Mouse (Mus musculus): Measurements from ENCODE around the gene Ankrd1. TPM values are rescaled to one million over a fixed set of nuclear protein-coding genes. Genes with fewer than 3 reads are reported as not detected.

The Ankrd1 gene
- polyA plus RNA-seq (2016; fragmentation: Nextera tagmentation; extraction: Ambion mirVana), result 0.51 TPM in 1 of 2 replicates, not detected in the other

- peaks cover 5% of the 10 kb centered on the region; the same call in 1 of the 2 replicates for H3K9me3 ChIP-seq
- 87% methylated on average over 14 of the region's 14 CpGs for WGBS
- no peak within 1 kb of the TSS for H3K27ac ChIP-seq
- H3K36me3 ChIP-seq, result no peaks in the 10 kb centered on the region
- no peak for DNase-seq (ENCODE audit: low spot score)
- no peaks in the 10 kb centered on the region for H3K4me1 ChIP-seq (replicated peaks)
- H3K4me3 ChIP-seq, result no peak within 1 kb of the TSS
- H3K27me3 ChIP-seq (ENCODE audit: insufficient read depth, poor library complexity, severe bottlenecking), result no peaks in the 10 kb centered on the region
Observed at GRCm38 (mm10) chr19:36119783-36120471, at the start of gene Ankrd1. Gene Ankrd1, minus strand, starts transcription at chr19:36120099.

- Histone ChIP-seq H3K36me3 (no peaks in the 10 kb centered on the region), H3K27ac (no peak overlapping the region)
- WGBS, result 80% methylated on average over 2 of the region's 2 CpGs
Observed at GRCm38 (mm10) chr19:36169101-36169500, 49.2 kb upstream of the Ankrd1 start.

GRCm38 (mm10) chr19:36168121-36168520 lies 48.2 kb upstream of the Ankrd1 start:
- 86% methylated on average over 4 of the region's 4 CpGs for WGBS
- no peaks in the 10 kb centered on the region for H3K36me3 ChIP-seq
- no peaks in the 10 kb centered on the region for H3K4me1 ChIP-seq (replicated peaks)
- H3K4me3 ChIP-seq, result no peak overlapping the region
- no peak for DNase-seq (ENCODE audit: low spot score)
- no peaks in the 10 kb centered on the region for H3K27me3 ChIP-seq (ENCODE audit: insufficient read depth, poor library complexity, severe bottlenecking)
- H3K27ac ChIP-seq, result no peak overlapping the region
- no peaks in the 10 kb centered on the region for H3K9me3 ChIP-seq

More at GRCm38 (mm10) chr19:36169101-36169500, 49.2 kb upstream of the Ankrd1 start:
- Histone ChIP-seq H3K4me3 (no peak overlapping the region), H3K9me3 (no peaks in the 10 kb centered on the region), H3K27me3 (ENCODE audit: insufficient read depth, poor library complexity, severe bottlenecking) (no peaks in the 10 kb centered on the region), H3K4me1 (replicated peaks) (no peaks in the 10 kb centered on the region)
- no peak for DNase-seq (ENCODE audit: low spot score)

- Histone ChIP-seq H3K9me3 (no peaks in the 10 kb centered on the region), H3K36me3 (no peaks in the 10 kb centered on the region), H3K27me3 (ENCODE audit: insufficient read depth, poor library complexity, severe bottlenecking) (no peaks in the 10 kb centered on the region), H3K4me1 (replicated peaks) (no peaks in the 10 kb centered on the region), H3K4me3 (no peak overlapping the region), H3K27ac (no peak overlapping the region)
- DNase-seq (ENCODE audit: low spot score), result no peak
- 85% methylated on average over 6 of the region's 6 CpGs for WGBS
Observed at GRCm38 (mm10) chr19:36167291-36167896, 47.5 kb upstream of the Ankrd1 start.

- WGBS, result 88% methylated on average over 6 of the region's 6 CpGs
- H3K27me3 ChIP-seq (ENCODE audit: insufficient read depth, poor library complexity, severe bottlenecking), result no peaks in the 10 kb centered on the region
- no peaks in the 10 kb centered on the region for H3K36me3 ChIP-seq
- DNase-seq (ENCODE audit: low spot score), result no peak
- H3K9me3 ChIP-seq, result no peaks in the 10 kb centered on the region
- no peak overlapping the region for H3K4me3 ChIP-seq
- no peaks in the 10 kb centered on the region for H3K4me1 ChIP-seq (replicated peaks)
- H3K27ac ChIP-seq, result no peak overlapping the region
Observed at GRCm38 (mm10) chr19:36166401-36167160, 46.7 kb upstream of the Ankrd1 start.

- no peaks in the 10 kb centered on the region for H3K9me3 ChIP-seq
- H3K36me3 ChIP-seq, result no peaks in the 10 kb centered on the region
- H3K4me3 ChIP-seq, result no peak overlapping the region
- no peaks in the 10 kb centered on the region for H3K4me1 ChIP-seq (replicated peaks)
- WGBS, result 78% methylated on average over 4 of the region's 4 CpGs
- DNase-seq (ENCODE audit: low spot score), result no peak
- no peak overlapping the region for H3K27ac ChIP-seq
- no peaks in the 10 kb centered on the region for H3K27me3 ChIP-seq (ENCODE audit: insufficient read depth, poor library complexity, severe bottlenecking)
Observed at GRCm38 (mm10) chr19:36165351-36165750, 45.5 kb upstream of the Ankrd1 start.

- Histone ChIP-seq H3K4me3 (no peak overlapping the region), H3K27me3 (ENCODE audit: insufficient read depth, poor library complexity, severe bottlenecking) (no peaks in the 10 kb centered on the region), H3K36me3 (no peaks in the 10 kb centered on the region), H3K4me1 (replicated peaks) (peaks cover 10% of the 10 kb centered on the region; the same call in 1 of the 2 replicates), H3K27ac (no peak overlapping the region), H3K9me3 (no peaks in the 10 kb centered on the region)
- 63% methylated on average over 4 of the region's 4 CpGs for WGBS
- DNase-seq (ENCODE audit: low spot score), result no peak
Observed at GRCm38 (mm10) chr19:36150241-36151007, 30.5 kb upstream of the Ankrd1 start.

- no peak overlapping the region for H3K27ac ChIP-seq
- H3K36me3 ChIP-seq, result no peaks in the 10 kb centered on the region
- no peak for DNase-seq (ENCODE audit: low spot score)
- 90% methylated on average over 6 of the region's 6 CpGs for WGBS
- H3K9me3 ChIP-seq, result 0 out of 2 replicates have a peak, but pooled peaks cover 7% of the 10 kb centered on the region
- H3K4me3 ChIP-seq, result no peak overlapping the region
- no peaks in the 10 kb centered on the region for H3K27me3 ChIP-seq (ENCODE audit: insufficient read depth, poor library complexity, severe bottlenecking)
- H3K4me1 ChIP-seq (replicated peaks), result peaks cover 10% of the 10 kb centered on the region; the same call in 1 of the 2 replicates
Observed at GRCm38 (mm10) chr19:36148578-36148977, 28.7 kb upstream of the Ankrd1 start.

- Histone ChIP-seq H3K4me3 (no peak overlapping the region), H3K9me3 (0 out of 2 replicates have a peak, but pooled peaks cover 7% of the 10 kb centered on the region), H3K27ac (no peak overlapping the region), H3K27me3 (ENCODE audit: insufficient read depth, poor library complexity, severe bottlenecking) (no peaks in the 10 kb centered on the region), H3K4me1 (replicated peaks) (no peaks in the 10 kb centered on the region), H3K36me3 (no peaks in the 10 kb centered on the region)
- DNase-seq (ENCODE audit: low spot score), result no peak
- 99% methylated on average over 2 of the region's 2 CpGs for WGBS
Observed at GRCm38 (mm10) chr19:36143571-36143970, 23.7 kb upstream of the Ankrd1 start.

- H3K4me1 ChIP-seq (replicated peaks), result peaks cover 11% of the 10 kb centered on the region; the same call in 1 of the 2 replicates
- H3K27me3 ChIP-seq (ENCODE audit: insufficient read depth, poor library complexity, severe bottlenecking), result no peaks in the 10 kb centered on the region
- WGBS, result 54% methylated on average over 5 of the region's 5 CpGs
- no peaks in the 10 kb centered on the region for H3K36me3 ChIP-seq
- no peak for DNase-seq (ENCODE audit: low spot score)
- no peak overlapping the region for H3K27ac ChIP-seq
- no peaks in the 10 kb centered on the region for H3K9me3 ChIP-seq
- H3K4me3 ChIP-seq, result no peak overlapping the region
Observed at GRCm38 (mm10) chr19:36133731-36134130, 13.8 kb upstream of the Ankrd1 start.

GRCm38 (mm10) chr19:36133064-36133463 lies 13.2 kb upstream of the Ankrd1 start:
- H3K9me3 ChIP-seq, result no peaks in the 10 kb centered on the region
- whole genome bisulfite sequencing, result 93% methylated on average over 6 of the region's 6 CpGs
- peaks cover 11% of the 10 kb centered on the region; the same call in 1 of the 2 replicates for H3K4me1 ChIP-seq (replicated peaks)
- H3K27me3 ChIP-seq (ENCODE audit: insufficient read depth, poor library complexity, severe bottlenecking), result no peaks in the 10 kb centered on the region
- no peak for DNase-seq (ENCODE audit: low spot score)
- H3K27ac ChIP-seq, result no peak overlapping the region
- H3K4me3 ChIP-seq, result no peak overlapping the region
- no peaks in the 10 kb centered on the region for H3K36me3 ChIP-seq

- WGBS, result 77% methylated on average over 6 of the region's 6 CpGs
- Histone ChIP-seq H3K27ac (no peak overlapping the region), H3K36me3 (no peaks in the 10 kb centered on the region), H3K27me3 (ENCODE audit: insufficient read depth, poor library complexity, severe bottlenecking) (no peaks in the 10 kb centered on the region), H3K4me1 (replicated peaks) (peaks cover 11% of the 10 kb centered on the region; the same call in 1 of the 2 replicates), H3K9me3 (no peaks in the 10 kb centered on the region), H3K4me3 (no peak overlapping the region)
- no peak for DNase-seq (ENCODE audit: low spot score)
Observed at GRCm38 (mm10) chr19:36131990-36132389, 12.1 kb upstream of the Ankrd1 start.

Measured in hindbrain, embryonic 10.5 days (tissue).